Mouse (Mus musculus): ENCODE results near the gene Sprr2a2.
"Not testable (repeated sequence)": the region's sequence is repeated elsewhere in the genome, so short reads cannot be mapped to it uniquely, and the experiment has no call there.

DNA sequence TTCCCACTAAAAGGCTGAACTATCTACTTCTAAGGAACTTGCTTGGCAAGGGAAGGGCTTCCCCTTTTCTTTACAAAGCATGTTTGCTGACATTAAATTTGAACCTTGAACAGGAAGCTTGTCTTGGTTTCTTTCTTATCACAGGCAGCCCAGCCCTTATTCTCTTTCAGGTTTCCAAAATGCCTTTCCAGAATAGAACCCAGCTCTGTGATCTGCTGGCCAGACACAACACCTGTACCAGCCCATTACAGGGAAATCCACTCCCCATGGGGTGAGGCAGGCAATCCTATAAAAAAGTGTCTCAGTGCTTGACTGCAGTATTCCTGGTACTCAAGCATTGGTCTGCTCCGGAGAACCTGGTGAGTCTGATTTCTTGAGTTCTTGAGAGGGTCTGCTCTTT, 69.4 kb downstream of the Sprr2a2 start, which contains the start of gene Sprr2a3:
- TF ChIP-seq POLR2A (IDR thresholded peaks at IDR 0.05; ENCODE audit: low read depth, low read length); CTCF (conservative IDR thresholded peaks at IDR 0.05; ENCODE audit: insufficient read depth, insufficient read length, low read depth, low read length): not testable (repeated sequence)
